Mouse (Mus musculus) adrenal gland, postnatal 25 days (tissue): ENCODE data around the gene Tbx19. TPM values are rescaled to one million over a fixed set of nuclear protein-coding genes. Genes with fewer than 3 reads are reported as not detected.

Source experiments
- DNase-seq: peaks from one replicate; pipeline ENCODE4 v3.0.0; 2021; ENCODE audit warnings: mixed read lengths
- total RNA-seq: library from RNA; stranded (reverse); gene quantifications from 2 replicates; pipeline ENCODE4 v1.2.3, GENCODE M21; 2021

Gene Tbx19
- total RNA-seq, 1 experiment from 2014 or later, result 0.12 TPM

DNA sequence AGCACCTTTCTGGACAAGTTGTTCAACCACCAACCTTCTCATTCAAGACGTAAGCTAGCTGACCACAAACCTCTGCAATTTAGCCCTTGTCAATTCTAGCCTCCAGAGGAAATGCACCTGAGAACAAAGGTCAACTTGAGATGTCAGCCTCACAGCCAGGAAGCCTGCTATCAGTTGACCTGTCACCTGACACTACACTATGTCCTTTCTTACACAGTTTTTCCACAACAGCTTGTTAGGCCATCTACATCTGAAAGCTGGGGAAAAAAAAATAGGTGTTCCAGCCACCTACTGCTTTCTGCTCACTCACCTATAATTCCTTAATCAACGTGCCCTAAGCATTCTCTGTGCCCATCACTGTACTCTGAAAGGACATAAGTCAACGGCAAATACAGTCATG lies 23.6 kb upstream of the Tbx19 start:
- no peak for DNase-seq

DNA sequence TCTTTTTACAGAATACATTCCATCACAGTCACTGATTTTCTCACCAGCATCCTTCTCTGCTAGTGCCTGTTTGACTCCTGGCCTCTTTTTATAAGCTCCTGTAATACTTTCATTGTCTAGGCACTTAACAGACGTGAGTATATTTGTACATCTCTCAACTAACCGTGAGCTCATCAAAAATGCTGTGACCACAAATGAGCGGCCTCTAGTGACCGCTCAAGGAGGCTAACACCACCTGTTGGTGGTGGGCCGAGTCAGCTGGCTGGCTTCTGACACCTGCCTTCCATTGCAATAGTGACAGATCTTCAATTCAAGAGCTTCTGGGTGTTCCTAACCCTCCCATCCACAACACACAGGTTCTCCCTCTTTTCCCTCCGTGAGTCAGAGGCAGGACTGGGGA lies 22.8 kb upstream of the Tbx19 start:
- DNase-seq, result no peak

DNA sequence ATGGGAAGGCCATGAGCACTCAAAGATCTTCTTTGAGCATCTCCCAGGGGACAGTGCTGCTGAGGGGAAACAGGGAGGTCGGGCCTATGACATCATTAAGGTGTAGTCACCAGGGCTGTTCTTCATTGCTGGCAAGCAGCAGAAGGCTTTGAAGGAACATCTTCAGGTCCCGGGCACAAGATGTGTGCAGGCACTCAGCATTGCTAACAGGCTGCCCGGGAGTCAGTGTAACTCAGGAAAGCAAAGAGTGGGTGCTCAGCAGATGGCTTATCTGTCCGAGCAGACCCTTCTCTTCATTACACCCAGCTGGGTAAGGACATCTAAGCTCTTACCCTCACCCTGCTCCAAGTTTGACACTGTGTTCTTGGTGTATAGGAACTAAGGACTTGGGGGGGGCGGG lies 18.7 kb upstream of the Tbx19 start:
- DNase-seq, result no peak

DNA sequence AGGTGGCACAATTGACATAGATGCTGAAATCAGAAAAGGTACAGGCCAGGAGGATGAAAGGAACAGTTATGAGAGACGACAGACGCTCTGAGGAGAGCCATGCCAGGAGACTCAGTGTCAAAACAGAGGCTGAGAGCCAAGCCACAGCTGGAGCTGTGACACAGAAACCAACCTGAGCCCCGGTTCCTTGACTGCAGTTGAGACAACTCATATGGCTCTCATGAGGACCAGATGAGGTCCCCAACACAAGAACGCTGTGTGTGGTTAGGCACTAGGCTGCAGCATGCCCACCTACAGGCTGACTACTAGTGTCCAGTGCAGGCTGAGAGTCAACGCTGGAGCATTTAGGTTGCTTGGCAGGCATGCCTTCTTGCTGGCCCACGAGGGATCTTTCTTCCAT lies 17.5 kb upstream of the Tbx19 start:
- DNase-seq, result no peak

DNA sequence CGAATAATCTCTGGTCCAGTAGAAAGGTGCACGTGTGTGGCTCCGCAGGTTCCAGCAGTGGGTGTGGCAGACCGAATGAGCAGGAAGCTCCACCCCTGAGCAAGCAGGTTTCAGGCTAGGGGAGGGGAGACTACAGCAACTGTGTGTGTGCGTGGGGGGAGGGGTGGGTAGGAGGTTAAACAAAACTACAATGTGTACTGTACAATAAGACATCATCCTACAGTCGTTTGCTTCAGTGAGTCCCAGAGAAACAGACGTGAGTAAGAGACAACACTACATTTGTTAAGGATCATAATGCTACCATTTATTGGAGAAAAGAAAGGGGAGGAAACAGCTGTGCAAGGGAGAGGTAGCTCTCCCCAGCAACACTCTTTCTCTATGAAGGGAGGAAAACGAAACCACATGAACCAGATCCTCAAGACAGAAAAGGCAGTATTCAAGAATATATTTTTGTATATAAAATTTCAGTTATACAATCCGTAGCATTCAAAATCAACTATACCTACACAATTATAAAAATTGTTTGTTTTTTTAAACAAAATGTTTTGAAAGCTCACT lies 13.6 kb upstream of the Tbx19 start:
- no peak for DNase-seq

DNA sequence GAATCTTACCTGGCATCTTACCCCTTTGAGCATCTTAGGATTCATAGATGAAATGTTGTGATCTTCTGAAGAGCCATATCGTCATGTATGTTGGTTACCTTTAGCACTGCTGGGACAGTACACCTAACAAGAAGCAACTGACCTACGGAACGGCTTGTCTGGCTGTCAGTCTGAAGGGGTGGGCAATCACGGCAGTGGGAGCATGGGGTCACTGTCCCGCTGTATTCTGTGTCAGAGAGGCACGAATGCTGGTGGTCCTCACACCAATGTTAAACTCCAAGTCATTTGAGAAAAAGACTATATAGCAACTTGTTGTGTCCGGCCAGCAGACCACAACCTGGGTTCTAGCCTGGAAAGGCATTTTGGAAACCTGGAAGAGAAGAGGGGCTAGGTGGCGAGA lies 10.7 kb upstream of the Tbx19 start:
- DNase-seq, result no peak

DNA sequence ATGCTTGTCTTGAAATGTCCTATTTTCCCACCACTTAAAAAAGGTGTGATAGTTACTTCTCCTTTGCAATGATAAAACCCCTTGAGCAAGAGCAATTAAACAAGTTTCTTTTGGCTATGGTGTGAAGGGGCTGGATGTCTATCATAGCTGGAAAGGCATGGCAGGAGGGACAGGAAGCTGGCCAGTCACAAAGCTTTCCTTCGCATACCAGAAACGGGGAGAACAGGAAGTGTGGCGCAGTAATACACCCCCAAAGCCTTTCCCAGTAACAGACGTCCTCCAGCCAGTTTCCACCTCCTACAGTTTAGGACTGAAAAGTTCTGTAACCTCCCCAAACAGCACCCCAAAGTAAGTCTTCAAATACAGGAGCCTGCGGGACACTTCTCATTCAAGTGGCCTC lies 9.6 kb upstream of the Tbx19 start:
- DNase-seq, result no peak

DNA sequence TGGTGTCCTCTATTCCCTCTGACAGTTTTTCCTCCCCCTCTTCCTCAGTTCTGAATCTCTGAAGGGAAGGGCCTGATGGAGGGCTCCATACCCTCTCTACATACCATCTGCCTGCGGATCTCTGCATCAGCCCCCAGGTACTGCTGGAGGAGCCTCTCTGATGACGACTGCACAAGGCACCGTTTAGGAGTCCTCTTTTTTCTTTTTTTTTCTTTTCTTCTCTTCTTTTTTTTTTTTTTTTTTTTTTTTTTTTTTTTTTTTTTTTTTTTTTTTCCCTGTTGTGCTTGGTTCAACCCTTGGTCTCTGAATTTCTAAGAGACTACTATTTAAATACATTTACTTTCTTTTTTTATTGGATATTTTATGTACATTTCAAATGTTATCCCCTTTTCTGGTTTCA lies 8.9 kb upstream of the Tbx19 start:
- no peak for DNase-seq

DNA sequence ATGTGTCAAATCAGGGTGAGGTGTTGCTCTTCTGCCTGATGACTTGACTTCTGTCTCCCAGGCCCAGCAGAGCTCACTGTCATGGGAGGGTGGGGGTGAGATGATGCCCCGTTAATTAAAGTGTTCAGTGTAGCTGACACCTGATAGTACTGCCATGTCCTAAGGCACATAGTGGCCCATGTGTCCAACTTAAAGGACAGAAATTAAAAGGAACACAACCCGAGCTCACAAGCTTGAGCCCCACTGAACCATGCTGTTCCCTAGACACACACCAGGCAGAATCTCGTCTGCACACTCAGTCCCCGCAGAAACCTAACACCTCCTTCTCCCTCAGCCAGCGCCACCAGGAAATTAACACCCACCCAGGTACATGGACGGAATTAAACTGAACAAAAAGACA lies 4.3 kb upstream of the Tbx19 start:
- DNase-seq, result no peak

DNA sequence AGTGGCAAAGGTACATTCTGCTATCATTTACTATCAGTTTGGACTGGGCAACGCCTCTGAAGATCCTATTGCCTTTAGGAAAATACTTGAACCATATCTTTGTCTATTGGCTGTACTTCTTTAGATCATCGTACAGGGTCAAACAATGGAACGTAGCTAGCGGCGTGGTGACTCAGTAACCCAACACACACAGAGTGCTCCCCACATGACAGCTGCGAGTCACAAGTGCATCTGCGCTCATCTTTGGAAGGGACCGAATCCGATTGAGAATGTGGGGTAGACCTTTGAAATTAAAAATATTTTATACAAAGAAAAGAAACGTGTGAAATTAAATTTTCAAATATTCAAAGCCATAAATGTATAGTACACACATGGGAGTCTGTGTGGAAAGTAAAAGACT lies 1.7 kb downstream of the Tbx19 start:
- DNase-seq, result no peak

DNA sequence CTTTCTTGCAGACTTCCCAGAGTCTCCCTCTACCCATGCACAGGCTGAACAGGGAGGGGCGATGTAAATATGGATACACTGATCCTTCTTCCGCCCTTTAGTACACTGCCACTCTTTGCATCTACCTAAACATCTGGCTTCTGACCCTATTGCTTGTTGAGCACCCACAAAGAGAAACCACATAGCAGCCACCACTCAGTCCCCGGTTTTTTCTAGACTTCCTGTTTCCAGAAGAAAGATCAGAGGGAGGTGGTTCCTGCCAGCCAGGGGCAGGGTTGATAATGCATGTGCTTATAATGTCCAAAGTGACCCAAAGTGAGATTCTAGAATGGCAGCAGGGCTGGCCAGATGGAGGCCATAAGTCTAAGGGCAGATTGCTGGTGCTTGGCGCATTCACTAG lies 6.4 kb downstream of the Tbx19 start:
- no peak for DNase-seq

DNA sequence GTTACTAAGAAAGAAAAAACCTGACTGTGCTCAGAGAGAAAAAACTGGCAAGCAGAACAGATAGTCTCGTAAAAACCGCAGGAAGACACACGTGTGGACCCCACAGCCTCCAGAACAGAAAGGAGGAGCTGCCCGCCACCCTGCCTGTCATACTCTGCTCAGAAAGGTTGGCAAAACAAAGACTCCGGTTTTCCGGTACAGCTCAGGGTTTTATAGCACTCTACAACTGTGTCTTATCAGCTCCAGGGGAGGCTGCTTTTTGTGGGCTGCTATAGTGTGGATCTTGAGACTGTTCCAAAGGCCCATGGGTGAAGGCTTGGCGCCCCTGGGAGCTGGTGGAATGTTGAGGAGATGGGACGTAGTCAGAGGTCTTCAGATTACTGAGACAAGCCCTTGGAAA lies 9.4 kb downstream of the Tbx19 start:
- no peak for DNase-seq

DNA sequence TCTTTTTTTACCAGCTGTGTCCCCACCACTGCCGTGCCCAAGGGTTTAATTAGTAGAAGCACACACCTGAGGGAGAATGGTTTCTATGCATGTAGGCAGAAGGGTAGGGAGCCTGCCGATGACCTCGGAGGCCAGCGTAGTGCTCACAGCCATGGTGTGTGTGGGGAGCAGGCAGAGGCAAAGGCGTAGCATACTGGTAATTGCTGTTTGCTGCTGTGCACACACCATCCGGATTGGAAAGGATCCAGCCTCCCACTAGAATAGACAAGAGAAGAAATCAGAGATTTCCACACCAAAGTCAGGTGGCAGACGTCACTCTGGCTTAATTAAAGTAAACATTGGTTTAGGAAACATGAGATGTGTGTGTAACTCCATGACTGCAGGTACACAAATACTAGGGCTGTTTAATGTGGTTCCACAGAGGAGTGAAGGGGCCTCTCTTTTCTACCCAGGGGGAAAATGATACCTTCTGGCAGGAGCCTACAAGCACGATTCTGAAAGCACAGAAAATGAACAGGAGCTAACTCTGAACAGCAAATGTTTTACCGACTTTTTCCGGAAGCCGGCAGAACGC lies 18.1 kb downstream of the Tbx19 start:
- no peak for DNase-seq

DNA sequence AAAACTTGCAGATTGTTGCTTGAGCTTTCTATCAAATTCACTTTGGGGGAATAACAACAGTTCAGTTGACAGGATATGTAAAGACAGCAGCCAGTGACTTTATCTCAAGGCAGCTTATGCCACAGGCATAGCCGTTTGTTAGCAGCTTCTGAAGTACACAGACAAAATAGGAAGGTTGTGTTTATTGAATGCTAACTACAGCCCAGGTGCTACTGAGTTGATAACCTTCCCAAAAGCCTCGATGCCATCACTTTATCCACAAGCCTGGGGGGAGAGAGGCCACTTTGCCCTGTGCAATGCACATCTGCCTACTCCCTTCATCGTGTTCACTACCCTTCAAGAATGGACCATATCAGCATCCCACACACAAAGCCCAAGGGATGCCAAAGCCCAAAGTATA lies 20.3 kb downstream of the Tbx19 start:
- no peak for DNase-seq

DNA sequence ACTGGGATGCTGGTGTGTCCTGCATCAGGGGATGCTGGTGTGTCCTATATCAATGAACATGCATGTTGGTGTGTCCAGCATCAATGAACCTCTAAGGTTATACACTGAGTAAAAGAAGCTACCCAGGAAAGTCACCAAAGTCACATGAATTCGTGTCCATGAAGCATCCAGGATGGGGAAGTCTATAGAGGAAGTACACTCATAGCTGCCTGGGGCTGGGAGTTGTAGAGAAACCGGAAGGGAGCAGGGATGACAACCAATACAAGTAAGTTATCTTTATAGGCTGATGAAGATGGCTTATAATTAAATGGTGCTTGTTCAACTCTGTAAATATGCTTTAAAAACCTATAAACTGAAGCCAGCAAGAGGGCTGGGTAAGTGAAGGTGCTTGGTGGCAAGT lies 26.7 kb downstream of the Tbx19 start:
- DNase-seq, result no peak

DNA sequence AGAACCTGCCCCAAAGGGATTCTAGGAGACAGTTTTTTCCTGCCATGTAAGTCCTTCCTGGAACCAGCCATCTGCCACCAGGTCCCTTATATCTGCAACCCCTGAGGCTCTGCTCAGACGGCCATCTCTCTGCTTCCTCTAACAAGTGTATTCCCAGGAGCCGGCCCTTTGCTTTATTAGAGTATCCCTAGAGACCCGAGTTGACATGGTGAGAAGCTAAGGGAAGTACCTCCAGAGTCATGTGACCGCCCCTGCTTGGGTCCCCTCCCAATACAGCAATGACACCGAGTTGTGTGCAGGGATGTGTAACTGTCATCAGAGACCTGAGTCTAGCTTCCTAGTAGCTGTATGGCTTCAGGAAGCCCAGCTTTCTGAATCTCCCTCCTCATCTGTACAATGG lies 27.3 kb downstream of the Tbx19 start:
- DNase-seq, result no peak

DNA sequence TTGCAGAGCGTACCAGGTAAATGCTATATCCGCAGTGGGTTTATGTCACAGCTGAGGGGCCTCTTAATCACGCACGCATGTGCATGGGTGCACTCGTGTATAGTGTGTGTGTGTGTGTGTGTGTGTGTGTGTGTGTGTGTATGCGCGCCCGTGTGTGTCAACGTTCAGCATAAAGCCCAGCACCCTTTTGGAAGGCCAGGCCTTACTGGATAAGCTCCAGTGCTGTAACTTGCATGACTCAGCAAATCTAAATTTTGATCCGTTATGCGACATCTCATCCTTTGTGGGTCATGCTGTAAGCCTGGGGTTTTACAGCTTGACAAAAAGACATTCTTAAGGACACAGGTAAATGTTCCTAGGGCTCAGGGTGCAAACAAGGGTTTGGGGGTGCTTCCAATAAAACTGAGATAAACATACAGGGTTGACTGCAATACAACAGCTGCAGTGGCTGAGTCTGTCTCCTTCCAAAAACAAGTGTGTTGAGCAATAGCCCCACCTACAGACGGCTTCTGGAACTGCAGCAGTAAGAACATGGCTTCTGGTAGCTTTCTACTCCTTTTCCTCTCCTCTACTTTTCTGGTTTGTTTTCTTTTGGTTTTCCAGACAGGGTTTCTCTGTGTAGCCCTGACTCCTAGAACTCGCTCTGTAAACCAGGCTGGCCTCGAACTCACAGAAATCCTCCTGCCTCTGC lies 28.2 kb downstream of the Tbx19 start:
- DNase-seq, result peak; percentile 68

DNA sequence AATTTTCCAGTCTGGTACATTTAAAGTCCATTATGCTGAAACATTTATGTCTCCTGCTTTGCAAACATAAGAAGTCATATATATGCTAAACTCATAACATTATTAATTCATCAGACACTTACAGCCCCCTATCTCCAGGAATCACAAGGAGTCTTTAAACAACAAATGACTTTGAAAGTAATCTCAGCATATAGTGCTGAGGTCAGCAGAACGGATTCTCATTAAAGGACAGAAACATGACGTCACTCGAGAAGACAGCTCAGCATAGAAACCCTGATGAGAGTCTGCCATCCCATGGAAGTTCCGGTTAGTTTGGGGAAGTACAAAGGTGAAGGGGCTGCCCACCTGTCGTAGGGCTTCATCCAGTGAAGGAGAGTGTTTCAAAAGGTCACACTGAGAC lies 31.0 kb downstream of the Tbx19 start:
- no peak for DNase-seq

DNA sequence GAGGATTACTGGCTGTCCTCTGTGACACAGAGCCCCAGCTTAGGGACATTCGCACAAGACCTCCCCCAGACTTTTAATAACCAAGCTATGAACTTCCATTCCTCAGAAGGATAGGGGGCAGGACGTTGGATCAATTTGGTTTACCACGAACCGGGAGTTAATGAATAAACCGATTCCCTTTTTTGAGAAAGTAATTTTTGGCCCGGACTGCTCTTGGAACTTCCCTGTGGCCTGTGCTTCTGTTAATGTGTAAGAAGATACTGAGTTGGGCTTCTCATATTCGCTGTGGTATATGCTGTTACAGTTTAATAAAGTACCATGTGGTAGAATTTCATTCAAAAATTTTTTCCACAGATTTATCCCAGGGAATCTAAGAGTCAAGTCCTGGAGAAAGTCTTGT lies 39.5 kb downstream of the Tbx19 start:
- DNase-seq, result no peak

DNA sequence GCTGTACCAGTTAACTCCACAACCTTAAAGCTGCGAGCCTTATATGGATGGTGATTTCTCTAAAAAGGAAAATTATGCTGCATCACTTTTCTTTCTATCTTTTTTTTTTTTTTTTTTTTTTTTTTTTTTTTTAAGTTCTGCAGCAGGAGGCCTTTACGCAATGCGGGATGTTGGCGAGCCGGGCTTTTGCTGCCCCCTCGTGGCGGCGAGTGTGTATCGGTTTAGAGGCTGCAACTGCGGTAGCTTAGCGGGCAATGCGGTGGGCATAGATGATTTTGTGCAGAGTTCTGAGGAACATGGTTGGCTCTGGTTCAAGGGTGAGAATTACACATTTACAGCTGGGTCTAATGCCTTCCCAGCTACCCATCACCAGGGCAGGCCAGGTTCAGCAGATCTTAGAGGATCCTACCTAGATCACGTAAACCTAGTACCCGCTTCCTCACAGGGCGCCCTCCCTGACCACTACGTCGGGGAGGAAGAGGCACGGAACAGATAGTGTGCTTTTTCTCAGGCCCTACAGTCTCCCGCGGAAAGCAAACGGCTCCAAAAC lies 40.1 kb downstream of the Tbx19 start:
- DNase-seq, result peak; percentile 88

DNA sequence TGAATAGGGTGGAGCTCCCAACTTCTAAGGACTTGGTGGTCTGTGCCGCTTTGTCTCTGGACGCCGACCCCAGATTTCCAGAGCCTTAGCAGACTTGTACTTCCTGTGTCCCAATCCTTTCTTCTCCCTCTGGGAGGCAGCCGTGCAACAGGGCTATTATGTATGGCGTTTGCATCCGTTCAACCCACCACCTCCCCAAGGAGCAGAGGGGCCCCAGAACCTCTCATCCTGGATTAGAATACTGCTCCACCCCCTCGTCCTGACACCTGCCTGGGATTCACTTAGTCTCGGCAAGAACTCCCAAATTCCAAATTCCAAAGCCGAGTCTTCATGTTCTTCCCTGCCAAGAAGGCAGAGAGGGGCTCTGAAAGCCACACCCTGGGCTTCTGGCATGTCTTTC lies 40.8 kb downstream of the Tbx19 start:
- DNase-seq, result no peak

DNA sequence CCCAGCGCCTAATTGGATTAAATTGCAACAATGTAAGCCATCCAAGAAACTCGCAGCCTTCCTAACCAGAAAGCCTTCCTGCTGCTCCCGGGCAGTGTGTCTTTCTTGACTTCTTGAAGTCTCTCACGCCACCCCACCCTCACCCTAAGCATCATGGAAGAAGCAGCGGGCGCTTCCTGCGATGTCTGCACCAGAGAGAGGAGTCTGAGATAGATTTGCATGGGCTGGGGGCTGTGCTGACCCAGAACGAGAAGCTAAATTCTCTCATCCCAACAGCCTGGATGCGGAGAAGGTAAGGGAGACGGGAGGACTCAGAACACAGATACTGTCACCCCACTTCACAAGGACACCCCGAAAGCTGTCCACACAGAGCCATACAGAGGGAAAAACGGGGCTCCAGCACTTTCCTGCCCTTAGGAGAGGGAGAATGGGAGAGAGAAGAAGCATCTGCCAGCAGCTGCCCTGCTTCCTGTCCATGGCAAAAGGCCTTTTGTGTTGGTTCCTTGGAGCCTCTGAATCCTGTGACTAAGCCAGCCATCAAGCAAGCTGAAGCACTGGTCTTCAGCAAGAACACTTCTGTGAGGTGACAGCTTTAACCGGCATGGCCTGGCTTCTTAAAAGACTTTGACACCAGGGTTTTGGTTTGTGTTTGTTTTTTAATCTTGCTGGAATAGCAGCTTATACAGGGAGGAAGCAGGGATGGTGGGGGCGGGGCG lies 41.4 kb downstream of the Tbx19 start:
- no peak for DNase-seq

DNA sequence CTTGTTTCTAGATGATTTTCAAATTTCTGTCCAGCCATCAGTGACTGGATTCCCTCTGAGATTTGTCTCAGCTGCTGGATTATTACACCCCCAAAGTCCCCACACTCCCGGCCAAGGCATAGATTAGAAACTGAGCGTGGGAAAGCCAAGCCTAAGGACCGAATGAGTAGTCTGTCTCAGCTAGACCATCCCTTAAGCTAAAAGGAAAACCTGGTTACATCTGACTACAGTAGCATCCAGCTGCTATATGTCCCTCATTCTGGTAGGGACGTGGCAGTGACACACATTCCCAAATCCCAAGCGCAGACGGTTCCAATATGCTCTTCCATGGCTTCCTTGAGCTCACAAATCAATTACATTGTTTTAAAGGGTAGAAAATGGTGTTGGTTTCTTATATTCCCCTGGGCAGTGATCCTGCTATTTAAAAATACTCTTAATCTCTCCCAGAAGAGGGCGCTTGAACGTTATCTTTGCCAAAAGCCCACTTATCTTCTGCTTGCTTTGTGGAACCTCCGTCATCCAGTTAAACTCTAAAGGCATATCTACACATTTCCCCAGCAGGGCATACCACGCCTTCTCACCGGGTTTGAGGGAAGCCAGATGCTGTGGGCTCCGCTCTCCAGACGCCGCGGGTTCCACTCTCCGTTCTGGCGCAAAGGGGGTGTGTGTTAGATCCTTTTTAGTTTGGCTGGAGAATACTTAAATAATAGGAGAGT lies 46.0 kb downstream of the Tbx19 start:
- no peak for DNase-seq
